Mouse (Mus musculus) heart, embryonic 11.5 days (tissue): Measurements from ENCODE around the gene Nrip2. TPM values are rescaled to one million over a fixed set of nuclear protein-coding genes. Genes with fewer than 3 reads are reported as not detected.
A peak's percentile ranks its signal among the peaks of the same experiment; 100 is the strongest.
"Not testable (repeated sequence)": the region's sequence is repeated elsewhere in the genome, so short reads cannot be mapped to it uniquely, and the experiment has no call there.

Experiments used
- ATAC-seq: fragments of 200-750 bp; cut with Nextera tagmentation; replicated peaks from 2 replicates; pipeline ENCODE4 v1.8.0; 2017; ENCODE audit warnings: moderate library complexity; ENCODE audit not compliant: insufficient number of reproducible peaks, low FRiP score, low TSS enrichment
- H3K27ac ChIP-seq: fragments of 300-500 bp; sonication (generic); 2 replicates; pipeline ENCODE4 v1.5.1; 2014; ENCODE audit warnings: mild to moderate bottlenecking, low read depth, low read length
- H3K27me3 ChIP-seq: fragments of 300-500 bp; sonication (generic); 2 replicates; pipeline ENCODE4 v1.6.1; 2014; ENCODE audit warnings: mild to moderate bottlenecking, low read length, mixed read lengths; ENCODE audit not compliant: control insufficient read depth, insufficient read depth
- H3K36me3 ChIP-seq: fragments of 300-500 bp; sonication (generic); 2 replicates; pipeline ENCODE4 v1.6.1; 2014; ENCODE audit warnings: mild to moderate bottlenecking, low read length, moderate library complexity, mixed read lengths; ENCODE audit not compliant: control insufficient read depth, insufficient read depth
- H3K4me1 ChIP-seq: fragments of 300-500 bp; sonication (generic); 2 replicates; pipeline ENCODE4 v1.6.1; 2014; ENCODE audit warnings: low read length; ENCODE audit not compliant: control insufficient read depth, insufficient read depth
- H3K4me2 ChIP-seq: fragments of 300-500 bp; sonication (generic); 2 replicates; pipeline ENCODE4 v1.6.1; 2014; ENCODE audit warnings: mild to moderate bottlenecking, moderate library complexity
- H3K4me3 ChIP-seq: fragments of 300-500 bp; sonication (generic); 2 replicates; pipeline ENCODE4 v1.5.1; 2014; ENCODE audit warnings: low read depth, low read length
- H3K9ac ChIP-seq: fragments of 300-500 bp; sonication (generic); 2 replicates; pipeline ENCODE4 v1.6.1; 2014; ENCODE audit warnings: mild to moderate bottlenecking, low read depth, low read length, moderate library complexity
- H3K9me3 ChIP-seq: fragments of 300-500 bp; sonication (generic); replicated peaks from 2 replicates; pipeline ENCODE4 v1.6.1; 2016; ENCODE audit warnings: low read length; ENCODE audit not compliant: control insufficient read depth
- WGBS: fragments of 180-500 bp; shearing (Covaris S2); extraction: QIAGEN DNeasy Blood & Tissue Kit; methylation state at CpG from one replicate; pipeline ENCODE4 v1.1.7; 2014; ENCODE audit not compliant: insufficient replicate concordance; 5-methylcytosine and 5-hydroxymethylcytosine counted together
- polyA plus RNA-seq: library from polyadenylated mRNA; unstranded; fragments of >200 nt; fragmentation: Nextera tagmentation; extraction: Ambion mirVana; gene quantifications from 2 replicates; pipeline ENCODE4 v1.2.1, GENCODE M21; 2014

Nrip2 gene
- polyA plus RNA-seq, 1 experiment from 2014 or later: 1.9 TPM

DNA sequence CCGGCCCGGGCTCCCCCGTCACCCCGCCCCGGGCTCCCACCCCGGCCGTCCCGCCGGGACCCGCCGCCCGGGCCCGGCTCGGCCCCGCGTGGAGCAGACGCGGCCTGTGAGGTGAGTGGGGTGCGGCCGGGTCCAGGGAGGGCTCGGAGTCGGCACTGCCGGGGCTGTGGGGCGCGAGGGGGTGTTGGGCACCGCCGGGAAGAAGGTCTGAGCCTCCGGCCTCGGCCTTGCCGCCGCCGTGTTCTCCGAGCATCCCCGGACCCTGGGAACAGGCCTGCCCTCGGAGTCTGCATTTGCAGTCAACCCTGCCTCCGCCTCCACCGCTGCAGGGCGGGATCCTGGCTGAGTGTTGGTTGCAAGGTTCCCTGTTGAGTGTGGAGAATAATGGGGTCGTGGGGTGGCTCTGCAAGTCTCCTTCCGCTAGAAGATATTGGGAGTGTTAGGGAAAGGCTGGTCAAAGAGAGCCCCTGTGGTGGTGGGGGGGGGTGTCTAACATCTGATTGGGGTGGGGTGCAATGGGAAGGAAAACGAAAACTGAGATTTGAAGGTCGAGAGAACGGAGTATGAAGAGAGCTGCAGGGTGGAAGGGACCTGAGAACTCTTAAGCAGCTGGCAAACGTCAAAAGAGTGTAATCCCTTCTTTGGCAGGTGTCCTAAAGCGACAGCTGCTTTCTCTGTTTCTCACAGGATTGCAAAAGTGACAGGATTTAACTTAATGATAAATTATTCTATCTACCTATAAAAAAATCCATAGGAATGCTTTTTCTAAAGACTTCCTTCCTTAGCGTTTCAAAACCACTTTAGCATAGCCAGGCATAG, 35.9 kb upstream of the Nrip2 start:
- Histone ChIP-seq H3K27ac (peak overlapping the region; percentile 96), H3K36me3 (peaks cover 25% of the 10 kb centered on the region), H3K4me2 (peak overlapping the region; percentile 85), H3K9ac (peak overlapping the region; percentile 86), H3K4me1 (peaks cover 11% of the 10 kb centered on the region), H3K9me3 (no peaks in the 10 kb centered on the region), H3K27me3 (no peaks in the 10 kb centered on the region), H3K4me3 (peak overlapping the region; percentile 96)
- peak; percentile 32; the same call in 1 of the 2 replicates for ATAC-seq
- WGBS: 2% methylated on average over 46 of the region's 46 CpGs

DNA sequence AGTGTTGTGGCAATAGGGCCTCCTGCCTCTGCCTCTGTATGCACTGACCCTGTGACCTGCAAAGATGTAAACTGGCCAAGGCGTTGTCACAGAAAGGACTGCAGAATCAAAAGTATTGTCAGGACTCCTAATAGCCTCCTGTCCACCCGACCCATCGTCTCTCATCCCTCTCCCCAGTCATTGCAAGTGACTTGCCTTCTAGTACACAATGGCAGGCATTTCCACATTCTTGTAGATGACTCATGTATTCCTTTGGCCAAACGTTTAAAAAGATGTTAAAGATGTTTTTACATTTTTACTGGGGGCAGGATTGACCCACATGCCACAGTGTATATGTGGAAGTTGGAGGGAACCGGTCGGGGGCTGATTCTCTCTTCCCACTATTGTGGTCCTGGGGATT, 34.4 kb upstream of the Nrip2 start:
- Histone ChIP-seq H3K27ac (no peak overlapping the region), H3K4me2 (no peak overlapping the region), H3K4me1 (peaks cover 11% of the 10 kb centered on the region), H3K27me3 (no peaks in the 10 kb centered on the region), H3K36me3 (peaks cover 29% of the 10 kb centered on the region), H3K9ac (no peak overlapping the region), H3K9me3 (no peaks in the 10 kb centered on the region), H3K4me3 (no peak overlapping the region)
- WGBS: 77% methylated on average over 6 of the region's 6 CpGs
- no peak for ATAC-seq

DNA sequence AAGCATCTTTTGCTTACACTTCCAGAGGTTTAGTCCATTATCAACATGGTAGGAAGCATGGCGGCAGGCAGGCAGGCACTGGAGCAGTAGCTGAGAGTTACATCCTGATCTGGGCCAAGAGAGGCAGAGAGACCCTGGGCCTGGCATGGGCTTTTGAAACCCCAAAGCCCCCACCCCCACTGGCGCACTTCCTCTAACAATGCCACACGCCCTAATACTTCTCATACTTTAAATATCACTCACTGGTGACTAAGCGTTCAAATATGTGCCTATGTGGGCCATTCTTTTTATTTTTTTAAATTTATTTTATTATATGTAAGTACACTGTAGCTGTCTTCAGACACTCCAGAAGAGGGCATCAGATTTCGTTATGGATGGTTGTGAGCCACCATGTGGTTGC, 32.6 kb upstream of the Nrip2 start:
- H3K27ac ChIP-seq: no peak overlapping the region

DNA sequence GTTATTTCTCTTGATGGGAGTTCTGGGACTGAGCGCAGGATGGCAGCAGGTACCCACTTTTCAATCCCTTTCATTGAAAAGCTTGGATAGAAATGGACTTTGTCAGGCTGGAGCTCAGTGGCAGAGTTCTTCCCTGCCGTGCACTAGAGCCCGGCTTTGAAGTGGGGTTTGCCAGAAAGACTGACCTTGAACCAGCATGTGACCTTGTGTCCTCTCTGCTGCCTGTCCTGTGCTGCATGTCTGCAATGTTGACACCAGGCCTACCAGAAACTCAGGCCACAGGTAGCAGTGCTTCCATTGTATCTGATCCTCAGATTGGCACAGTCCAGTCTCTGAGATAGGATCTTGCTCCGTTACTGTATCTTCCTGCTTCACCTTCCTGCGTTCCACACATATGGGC, 29.1 kb upstream of the Nrip2 start:
- ATAC-seq: no peak
- Histone ChIP-seq H3K4me1 (peaks cover 6% of the 10 kb centered on the region; the same call in 1 of the 2 replicates), H3K27me3 (no peaks in the 10 kb centered on the region), H3K27ac (no peak overlapping the region), H3K9me3 (no peaks in the 10 kb centered on the region), H3K36me3 (peaks cover 73% of the 10 kb centered on the region), H3K4me3 (no peak overlapping the region), H3K9ac (no peak overlapping the region), H3K4me2 (no peak overlapping the region)
- 84% methylated on average over 5 of the region's 5 CpGs for WGBS

More for the DNA sequence above, 32.6 kb upstream of the Nrip2 start:
- Histone ChIP-seq H3K9me3 (no peaks in the 10 kb centered on the region), H3K4me2 (no peak overlapping the region), H3K4me3 (no peak overlapping the region), H3K27me3 (no peaks in the 10 kb centered on the region), H3K36me3 (peaks cover 43% of the 10 kb centered on the region), H3K4me1 (peaks cover 6% of the 10 kb centered on the region), H3K9ac (no peak overlapping the region)
- WGBS: 96% methylated on average over 5 of the region's 5 CpGs
- ATAC-seq: no peak

DNA sequence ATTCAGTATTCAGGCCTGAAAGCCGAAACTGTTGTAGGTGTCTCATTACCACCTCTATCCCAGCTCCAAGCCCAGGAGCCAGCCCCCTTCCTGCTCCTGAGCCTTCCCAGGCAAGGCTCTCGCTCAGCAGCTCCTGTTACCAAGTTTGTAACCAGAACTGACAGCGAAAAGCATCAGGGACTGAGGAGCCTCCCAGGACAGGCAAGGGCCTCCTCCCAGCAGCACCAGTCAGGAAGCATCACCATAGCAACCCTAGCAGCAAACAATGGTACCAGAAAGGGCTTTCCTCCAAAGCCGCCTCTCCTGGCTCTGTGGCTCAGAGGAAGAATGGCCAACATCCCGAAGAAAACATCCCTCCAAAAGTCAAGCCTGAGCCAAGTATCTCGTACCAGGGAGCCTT, 23.9 kb upstream of the Nrip2 start, which contains the start of the genes Tex52 and Gm44596:
Tex52 (plus strand) TSS at position 265 of the 400 bp plus-strand sequence.
Gm44596 (plus strand) TSS at position 312 of the 400 bp plus-strand sequence.
- WGBS: 35% methylated on average over 6 of the region's 6 CpGs
- Histone ChIP-seq H3K27ac (no peak within 1 kb of the TSS), H3K4me1 (peaks cover 7% of the 10 kb centered on the region; the same call in 1 of the 2 replicates), H3K27me3 (no peaks in the 10 kb centered on the region), H3K9ac (no peak within 1 kb of the TSS), H3K9me3 (no peaks in the 10 kb centered on the region), H3K4me3 (no peak within 1 kb of the TSS), H3K36me3 (peaks cover 43% of the 10 kb centered on the region), H3K4me2 (no peak within 1 kb of the TSS)
- ATAC-seq: 0 out of 2 replicates have a peak, but pooled peaks have one; percentile 37

DNA sequence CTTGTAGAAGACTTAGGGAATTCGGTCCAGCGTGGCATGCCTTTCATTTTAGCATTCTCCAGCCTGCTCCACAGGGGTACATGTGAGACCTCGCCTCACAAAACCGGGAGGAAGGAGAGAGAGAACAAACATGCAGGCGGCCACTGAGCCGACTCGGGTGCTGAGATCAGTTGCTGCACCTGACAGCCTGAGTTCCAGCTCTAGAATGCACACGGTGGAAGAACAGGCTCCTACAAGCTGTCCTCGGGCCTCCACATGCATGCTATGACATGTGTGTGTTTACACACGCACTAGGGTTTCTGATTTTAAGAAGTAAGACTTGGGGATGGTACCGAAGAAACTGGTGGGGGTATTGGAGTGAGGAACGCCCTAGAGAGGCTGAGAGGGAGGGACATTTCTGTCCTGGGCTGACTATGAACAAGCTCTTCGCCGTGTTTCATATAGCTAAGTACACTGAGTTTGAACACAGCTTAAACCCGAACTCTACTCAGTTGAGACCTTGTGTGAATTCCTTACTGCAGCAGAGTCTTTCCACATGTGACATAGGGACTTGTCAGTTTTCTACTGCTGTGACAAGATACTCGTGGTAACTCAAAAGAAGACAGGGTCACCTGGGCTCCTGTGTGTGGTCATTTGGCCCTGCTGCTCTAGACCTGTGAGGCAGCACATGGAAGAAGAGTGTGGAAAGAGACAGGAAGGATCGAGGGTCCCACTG, 22.6 kb upstream of the Nrip2 start:
- no peak overlapping the region for H3K27ac ChIP-seq
- H3K4me2 ChIP-seq: no peak overlapping the region
- H3K27me3 ChIP-seq: no peaks in the 10 kb centered on the region
- H3K4me3 ChIP-seq: no peak overlapping the region
- no peak overlapping the region for H3K9ac ChIP-seq
- H3K4me1 ChIP-seq: peaks cover 7% of the 10 kb centered on the region; the same call in 1 of the 2 replicates
- no peaks in the 10 kb centered on the region for H3K9me3 ChIP-seq
- ATAC-seq: no peak
- peaks cover 31% of the 10 kb centered on the region for H3K36me3 ChIP-seq
- WGBS: 86% methylated on average over 17 of the region's 17 CpGs

DNA sequence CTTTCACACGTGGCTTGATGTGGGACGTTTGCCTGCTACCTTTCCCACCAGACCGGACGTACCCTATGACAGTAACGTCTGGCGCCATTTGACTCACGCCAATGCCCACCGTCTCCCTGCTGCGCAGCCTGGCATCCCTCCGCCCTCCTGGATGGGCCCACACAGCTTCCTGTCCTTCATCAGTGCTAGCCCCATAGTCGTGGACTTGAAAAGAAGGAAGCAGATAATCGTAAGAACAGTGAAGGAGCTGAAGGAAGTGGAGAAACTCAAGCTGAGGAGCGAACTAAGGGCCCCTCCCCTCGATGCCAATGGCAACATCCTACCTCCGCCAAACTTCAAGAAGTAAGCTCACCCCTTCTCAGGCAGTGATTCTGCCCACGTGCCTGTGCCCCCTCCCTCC, 19.5 kb upstream of the Nrip2 start:
- ATAC-seq: no peak
- Histone ChIP-seq H3K4me1 (peaks cover 5% of the 10 kb centered on the region; the same call in 1 of the 2 replicates), H3K27ac (no peak overlapping the region), H3K4me2 (no peak overlapping the region), H3K9me3 (no peaks in the 10 kb centered on the region), H3K4me3 (no peak overlapping the region), H3K27me3 (no peaks in the 10 kb centered on the region), H3K36me3 (peaks cover 3% of the 10 kb centered on the region; the same call in 1 of the 2 replicates), H3K9ac (no peak overlapping the region)
- 77% methylated on average over 16 of the region's 16 CpGs for WGBS

- WGBS: 40% methylated on average over 1 of the region's 1 CpGs
- not testable (repeated sequence) for H3K4me2 ChIP-seq, H3K36me3 ChIP-seq, H3K4me1 ChIP-seq, H3K27me3 ChIP-seq, H3K27ac ChIP-seq, H3K4me3 ChIP-seq, ATAC-seq, H3K9ac ChIP-seq, H3K9me3 ChIP-seq
Measured at GRCm38 (mm10) chr6:128380594-128381167, 18.4 kb upstream of the Nrip2 start.
